Mouse (Mus musculus) neural tube, embryonic 14.5 days (tissue): ENCODE measurements at regions not wholly inside any gene's neighbourhood (a gene's known extent, or its start where the extent isn't known, plus 50 kb on each side); places are given as distances from the start of the nearest gene placed in this dataset.

ENCODE experiments used
- ATAC-seq: fragments of 200-750 bp; cut with Nextera tagmentation; 2 replicates; pipeline ENCODE4 v1.8.0; 2017; ENCODE audit warnings: low read depth, mild to moderate bottlenecking, moderate TSS enrichment, moderate library complexity
- H3K27ac ChIP-seq: fragments of 300-500 bp; sonication (generic); 2 replicates; pipeline ENCODE4 v1.5.1; 2014; ENCODE audit warnings: low read depth, mild to moderate bottlenecking, control low read depth, low read length, moderate library complexity, mixed read lengths
- H3K27me3 ChIP-seq: fragments of 300-500 bp; sonication (generic); 2 replicates; pipeline ENCODE4 v1.6.1; 2014; ENCODE audit warnings: low read length; ENCODE audit not compliant: control insufficient read depth, insufficient read depth
- H3K36me3 ChIP-seq: fragments of 300-500 bp; sonication (generic); 2 replicates; pipeline ENCODE4 v1.6.1; 2014; ENCODE audit warnings: low read length, mixed read lengths; ENCODE audit not compliant: control insufficient read depth, insufficient read depth
- H3K4me1 ChIP-seq: fragments of 300-500 bp; sonication (generic); 2 replicates; pipeline ENCODE4 v1.6.1; 2014; ENCODE audit warnings: low read length; ENCODE audit not compliant: control insufficient read depth, insufficient read depth
- H3K4me2 ChIP-seq: fragments of 300-500 bp; sonication (generic); 2 replicates; pipeline ENCODE4 v1.6.1; 2014; ENCODE audit warnings: mild to moderate bottlenecking, low read depth, low read length, control low read depth
- H3K4me3 ChIP-seq: fragments of 300-500 bp; sonication (generic); 2 replicates; pipeline ENCODE4 v1.5.1; 2014; ENCODE audit warnings: low read depth, low read length, control low read depth, mixed read lengths
- H3K9ac ChIP-seq: fragments of 300-500 bp; sonication (generic); replicated peaks from 2 replicates; pipeline ENCODE4 v1.6.1; 2014; ENCODE audit warnings: low read depth, mild to moderate bottlenecking, control low read depth, low read length, mixed read lengths
- H3K9me3 ChIP-seq: fragments of 300-500 bp; sonication (generic); 2 replicates; pipeline ENCODE4 v1.6.1; 2016; ENCODE audit warnings: low read length; ENCODE audit not compliant: control insufficient read depth
- WGBS: fragments of 180-500 bp; shearing (Covaris S2); extraction: QIAGEN DNeasy Blood & Tissue Kit; methylation state at CpG from one replicate; pipeline ENCODE4 v1.1.7; 2014; 5-methylcytosine and 5-hydroxymethylcytosine counted together

GRCm38 (mm10) chr10:97282841-97283496 lies 196.4 kb upstream of the Dcn start:
- no peak for ATAC-seq
- H3K4me2 ChIP-seq, result no peak overlapping the region
- H3K9me3 ChIP-seq, result no peaks in the 10 kb centered on the region
- no peaks in the 10 kb centered on the region for H3K36me3 ChIP-seq
- no peak overlapping the region for H3K9ac ChIP-seq
- no peak overlapping the region for H3K27ac ChIP-seq
- H3K4me1 ChIP-seq, result no peaks in the 10 kb centered on the region
- H3K4me3 ChIP-seq, result no peak overlapping the region
- no peaks in the 10 kb centered on the region for H3K27me3 ChIP-seq
- 75% methylated on average over 4 of the region's 4 CpGs for WGBS

- H3K4me1 ChIP-seq, result no peaks in the 10 kb centered on the region
- no peak overlapping the region for H3K9ac ChIP-seq
- 77% methylated on average over 3 of the region's 3 CpGs for WGBS
- no peak for ATAC-seq
- no peaks in the 10 kb centered on the region for H3K9me3 ChIP-seq
- H3K27me3 ChIP-seq, result no peaks in the 10 kb centered on the region
- no peak overlapping the region for H3K4me3 ChIP-seq
- H3K36me3 ChIP-seq, result no peaks in the 10 kb centered on the region
- H3K4me2 ChIP-seq, result no peak overlapping the region
- no peak overlapping the region for H3K27ac ChIP-seq
Observed at GRCm38 (mm10) chr10:97304791-97305355, 174.5 kb upstream of the Dcn start.

- H3K9ac ChIP-seq, result no peak overlapping the region
- H3K27ac ChIP-seq, result no peak overlapping the region
- no peaks in the 10 kb centered on the region for H3K36me3 ChIP-seq
- WGBS, result 94% methylated on average over 5 of the region's 5 CpGs
- H3K4me1 ChIP-seq, result peaks cover 7% of the 10 kb centered on the region; the same call in 1 of the 2 replicates
- no peaks in the 10 kb centered on the region for H3K27me3 ChIP-seq
- H3K4me2 ChIP-seq, result no peak overlapping the region
- no peak for ATAC-seq
- no peaks in the 10 kb centered on the region for H3K9me3 ChIP-seq
- no peak overlapping the region for H3K4me3 ChIP-seq
Observed at GRCm38 (mm10) chr10:97309580-97309979, 169.8 kb upstream of the Dcn start.

- H3K27ac ChIP-seq, result peak overlapping the region; percentile 99
- H3K27me3 ChIP-seq, result no peaks in the 10 kb centered on the region
- no peaks in the 10 kb centered on the region for H3K9me3 ChIP-seq
- H3K4me2 ChIP-seq, result peak overlapping the region; percentile 86
- no peaks in the 10 kb centered on the region for H3K36me3 ChIP-seq
- WGBS, result 25% methylated on average over 12 of the region's 12 CpGs
- H3K4me3 ChIP-seq, result peak overlapping the region; percentile 47
- ATAC-seq, result peak; percentile 18
- peaks cover 7% of the 10 kb centered on the region; the same call in 1 of the 2 replicates for H3K4me1 ChIP-seq
- peak overlapping the region; percentile 77; the same call in 1 of the 2 replicates for H3K9ac ChIP-seq
Observed at GRCm38 (mm10) chr10:97312509-97312908, 166.9 kb upstream of the Dcn start.

- Histone ChIP-seq H3K9ac (peak overlapping the region; percentile 77), H3K27ac (peak overlapping the region; percentile 99), H3K4me1 (peaks cover 7% of the 10 kb centered on the region; the same call in 1 of the 2 replicates), H3K27me3 (no peaks in the 10 kb centered on the region), H3K4me3 (peak overlapping the region; percentile 47), H3K4me2 (peak overlapping the region; percentile 86), H3K36me3 (no peaks in the 10 kb centered on the region), H3K9me3 (no peaks in the 10 kb centered on the region)
- WGBS, result under 1% methylated on average over 17 of the region's 17 CpGs
- ATAC-seq, result peak; percentile 96
Observed at GRCm38 (mm10) chr10:97312978-97313377, 166.4 kb upstream of the Dcn start.

GRCm38 (mm10) chr10:97313407-97313901 lies 166.0 kb upstream of the Dcn start:
- H3K27ac ChIP-seq, result peak overlapping the region; percentile 99
- H3K4me1 ChIP-seq, result peaks cover 7% of the 10 kb centered on the region; the same call in 1 of the 2 replicates
- peak overlapping the region; percentile 77 for H3K9ac ChIP-seq
- H3K36me3 ChIP-seq, result no peaks in the 10 kb centered on the region
- peak overlapping the region; percentile 86 for H3K4me2 ChIP-seq
- H3K4me3 ChIP-seq, result peak overlapping the region; percentile 47
- no peaks in the 10 kb centered on the region for H3K27me3 ChIP-seq
- peak; percentile 97 for ATAC-seq
- H3K9me3 ChIP-seq, result no peaks in the 10 kb centered on the region
- WGBS, result 1% methylated on average over 13 of the region's 13 CpGs

GRCm38 (mm10) chr10:97332639-97333038 lies 146.8 kb upstream of the Dcn start:
- no peak for ATAC-seq
- Histone ChIP-seq H3K27ac (no peak overlapping the region), H3K36me3 (no peaks in the 10 kb centered on the region), H3K9ac (no peak overlapping the region), H3K9me3 (no peaks in the 10 kb centered on the region), H3K4me2 (no peak overlapping the region), H3K27me3 (no peaks in the 10 kb centered on the region), H3K4me1 (no peaks in the 10 kb centered on the region), H3K4me3 (no peak overlapping the region)
- 84% methylated on average over 2 of the region's 2 CpGs for WGBS

- Histone ChIP-seq H3K36me3 (no peaks in the 10 kb centered on the region), H3K4me3 (no peak overlapping the region), H3K4me2 (no peak overlapping the region), H3K27me3 (no peaks in the 10 kb centered on the region), H3K9me3 (no peaks in the 10 kb centered on the region), H3K9ac (no peak overlapping the region), H3K4me1 (no peaks in the 10 kb centered on the region), H3K27ac (no peak overlapping the region)
- no peak for ATAC-seq
Observed at GRCm38 (mm10) chr10:97334044-97334443, 145.4 kb upstream of the Dcn start.

GRCm38 (mm10) chr10:97334606-97335150 lies 144.7 kb upstream of the Dcn start:
- no peak for ATAC-seq
- H3K4me1 ChIP-seq, result no peaks in the 10 kb centered on the region
- WGBS, result 75% methylated on average over 9 of the region's 9 CpGs

More at GRCm38 (mm10) chr10:97334606-97335150, 144.7 kb upstream of the Dcn start:
- Histone ChIP-seq H3K9ac (no peak overlapping the region), H3K4me3 (no peak overlapping the region), H3K9me3 (no peaks in the 10 kb centered on the region), H3K36me3 (no peaks in the 10 kb centered on the region), H3K27ac (no peak overlapping the region), H3K27me3 (no peaks in the 10 kb centered on the region), H3K4me2 (no peak overlapping the region)
